Mouse (Mus musculus): ENCODE results near the gene Trpm3.

Trpm3 gene

GRCm38 (mm10) chr19:22478295-22478989 lies 339.6 kb downstream of the Trpm3 start:
- no peak for DNase-seq (ENCODE audit: low spot score)

- no peak for DNase-seq (ENCODE audit: low spot score)
These were observed 364.6 kb downstream of the Trpm3 start for GRCm38 (mm10) chr19:22503469-22503868.

GRCm38 (mm10) chr19:22518508-22518907 lies 379.7 kb downstream of the Trpm3 start:
- no peak for DNase-seq (ENCODE audit: low spot score)

GRCm38 (mm10) chr19:22527944-22528343 lies 389.1 kb downstream of the Trpm3 start:
- no peak for DNase-seq (ENCODE audit: low spot score)

GRCm38 (mm10) chr19:22542990-22543709 lies 404.3 kb downstream of the Trpm3 start:
- no peak for DNase-seq (ENCODE audit: low spot score)

GRCm38 (mm10) chr19:22552179-22552578 lies 413.3 kb downstream of the Trpm3 start:
- DNase-seq (ENCODE audit: low spot score), result peak; percentile 83

- peak; percentile 75 for DNase-seq (ENCODE audit: low spot score)
These were observed 415.6 kb downstream of the Trpm3 start for GRCm38 (mm10) chr19:22554421-22554941.

- peak; percentile 65 for DNase-seq (ENCODE audit: low spot score)
These were observed 433.6 kb downstream of the Trpm3 start for GRCm38 (mm10) chr19:22572396-22572795.

GRCm38 (mm10) chr19:22572849-22573248 lies 434.0 kb downstream of the Trpm3 start:
- DNase-seq (ENCODE audit: low spot score), result no peak

- DNase-seq (ENCODE audit: low spot score), result no peak
These were observed 443.4 kb downstream of the Trpm3 start for GRCm38 (mm10) chr19:22582120-22582745.

GRCm38 (mm10) chr19:22594492-22594891 lies 455.6 kb downstream of the Trpm3 start:
- no peak for DNase-seq (ENCODE audit: low spot score)

GRCm38 (mm10) chr19:22595246-22595645 lies 456.4 kb downstream of the Trpm3 start:
- DNase-seq (ENCODE audit: low spot score), result peak; percentile 76

- DNase-seq (ENCODE audit: low spot score), result no peak
These were observed 457.9 kb downstream of the Trpm3 start for GRCm38 (mm10) chr19:22596715-22597114.

- peak; percentile 64 for DNase-seq (ENCODE audit: low spot score)
These were observed 465.5 kb downstream of the Trpm3 start for GRCm38 (mm10) chr19:22604322-22604721.

GRCm38 (mm10) chr19:22607985-22608684 lies 469.3 kb downstream of the Trpm3 start:
- DNase-seq (ENCODE audit: low spot score), result no peak

GRCm38 (mm10) chr19:22611621-22612020 lies 472.8 kb downstream of the Trpm3 start:
- no peak for DNase-seq (ENCODE audit: low spot score)

GRCm38 (mm10) chr19:22615367-22615766 lies 476.5 kb downstream of the Trpm3 start:
- DNase-seq (ENCODE audit: low spot score), result no peak

GRCm38 (mm10) chr19:22624801-22625513 lies 486.1 kb downstream of the Trpm3 start:
- no peak for DNase-seq (ENCODE audit: low spot score)

GRCm38 (mm10) chr19:22628878-22629277 lies 490.0 kb downstream of the Trpm3 start:
- DNase-seq (ENCODE audit: low spot score), result no peak

GRCm38 (mm10) chr19:22631316-22631715 lies 492.5 kb downstream of the Trpm3 start:
- DNase-seq (ENCODE audit: low spot score), result peak; percentile 72

- no peak for DNase-seq (ENCODE audit: low spot score)
These were observed 496.8 kb downstream of the Trpm3 start for GRCm38 (mm10) chr19:22635635-22636034.
